Mouse (Mus musculus) lung, postnatal 10 days (tissue): ENCODE data around the gene Mapkapk3.

ENCODE experiments used
- DNase-seq: peaks from one replicate; pipeline ENCODE4 v3.0.0; 2021

Gene Mapkapk3

GRCm38 (mm10) chr9:107288711-107289110 is 966 bp downstream of the Mapkapk3 start:
- DNase-seq: peak; percentile 76

DNA sequence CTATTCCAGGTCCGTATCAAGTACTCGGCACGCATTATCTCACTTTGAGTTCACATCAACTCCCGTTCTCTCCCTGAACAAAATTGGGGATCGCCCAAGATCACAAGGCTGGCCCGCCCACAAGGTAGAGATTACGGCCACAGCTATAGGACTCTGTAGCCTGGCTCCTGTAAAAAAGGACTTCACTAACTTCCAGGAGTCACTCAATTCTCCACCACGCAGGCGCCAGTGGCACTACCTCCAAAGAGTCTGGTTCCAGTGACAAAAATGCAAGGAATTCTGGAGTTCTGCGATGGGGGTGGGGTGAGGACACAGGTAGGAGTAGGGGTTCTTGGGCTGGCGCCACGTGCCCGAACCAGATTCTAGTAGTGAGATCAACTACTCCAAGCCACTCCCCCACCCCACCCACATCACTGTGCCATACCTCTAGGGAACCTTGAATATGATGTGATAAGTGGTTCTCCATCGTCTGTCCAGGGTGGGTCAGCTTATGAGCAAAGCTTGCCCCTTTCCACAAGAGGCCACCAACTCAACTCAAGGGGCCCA is 1.5 kb downstream of the Mapkapk3 start:
- DNase-seq: no peak

DNA sequence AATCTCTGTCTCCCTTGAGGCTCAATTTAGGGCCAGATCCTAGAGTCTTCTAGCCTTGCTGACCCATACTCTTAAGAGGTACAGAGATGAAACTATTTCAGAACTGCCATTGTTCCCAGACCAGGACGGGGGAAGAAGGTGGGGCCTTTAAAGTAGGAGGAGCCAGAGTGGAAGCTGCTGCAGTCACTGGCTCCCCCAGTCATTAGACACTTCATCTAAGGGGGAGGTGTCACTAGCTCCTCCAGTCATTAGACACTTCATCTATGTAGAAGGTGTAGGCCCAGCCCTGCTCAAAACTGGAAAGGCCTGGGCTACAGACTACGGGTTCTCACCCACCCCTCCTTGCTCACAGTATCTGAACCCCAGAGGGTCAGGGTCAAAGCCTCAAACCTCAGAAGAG is 2.4 kb downstream of the Mapkapk3 start:
- no peak for DNase-seq

DNA sequence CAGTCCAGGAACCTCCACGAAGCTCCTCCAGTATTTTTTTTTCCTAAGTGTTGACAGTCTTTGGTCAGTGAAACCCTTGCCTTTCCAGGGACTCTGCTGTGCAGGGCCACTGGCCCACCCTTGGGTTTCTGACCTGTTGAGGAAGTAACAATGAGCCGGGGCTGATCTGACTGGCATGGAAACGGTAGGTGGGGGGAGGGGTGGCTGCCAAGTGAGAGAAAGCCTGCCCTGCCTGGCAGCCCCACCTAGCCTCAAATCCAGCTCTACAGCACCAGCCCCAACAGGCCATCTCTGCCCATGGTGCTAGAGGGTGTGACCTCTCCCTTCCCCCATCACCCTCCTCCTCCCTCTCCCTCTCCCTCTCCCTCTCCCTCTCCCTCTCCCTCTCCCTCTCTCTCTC is 4.7 kb downstream of the Mapkapk3 start:
- peak; percentile 48 for DNase-seq

DNA sequence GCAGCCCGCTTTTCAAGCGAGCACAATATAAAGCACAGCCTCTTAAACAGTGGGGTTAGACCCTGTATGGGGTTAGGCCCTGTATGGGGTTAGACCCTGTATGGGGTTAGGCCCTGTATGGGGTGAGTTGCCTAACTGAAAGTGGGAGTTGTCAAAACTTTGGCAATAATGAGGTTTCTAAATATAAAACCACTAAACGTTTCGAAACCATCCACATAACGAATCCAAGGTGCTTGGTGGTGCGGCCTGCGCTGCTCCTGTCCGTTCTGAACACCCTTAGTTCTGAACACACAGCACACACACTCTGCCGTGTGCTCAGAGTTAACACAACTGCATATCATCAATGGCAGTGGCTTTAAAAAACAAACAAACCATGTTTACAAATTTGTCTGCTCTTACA is 6.7 kb downstream of the Mapkapk3 start:
- no peak for DNase-seq

DNA sequence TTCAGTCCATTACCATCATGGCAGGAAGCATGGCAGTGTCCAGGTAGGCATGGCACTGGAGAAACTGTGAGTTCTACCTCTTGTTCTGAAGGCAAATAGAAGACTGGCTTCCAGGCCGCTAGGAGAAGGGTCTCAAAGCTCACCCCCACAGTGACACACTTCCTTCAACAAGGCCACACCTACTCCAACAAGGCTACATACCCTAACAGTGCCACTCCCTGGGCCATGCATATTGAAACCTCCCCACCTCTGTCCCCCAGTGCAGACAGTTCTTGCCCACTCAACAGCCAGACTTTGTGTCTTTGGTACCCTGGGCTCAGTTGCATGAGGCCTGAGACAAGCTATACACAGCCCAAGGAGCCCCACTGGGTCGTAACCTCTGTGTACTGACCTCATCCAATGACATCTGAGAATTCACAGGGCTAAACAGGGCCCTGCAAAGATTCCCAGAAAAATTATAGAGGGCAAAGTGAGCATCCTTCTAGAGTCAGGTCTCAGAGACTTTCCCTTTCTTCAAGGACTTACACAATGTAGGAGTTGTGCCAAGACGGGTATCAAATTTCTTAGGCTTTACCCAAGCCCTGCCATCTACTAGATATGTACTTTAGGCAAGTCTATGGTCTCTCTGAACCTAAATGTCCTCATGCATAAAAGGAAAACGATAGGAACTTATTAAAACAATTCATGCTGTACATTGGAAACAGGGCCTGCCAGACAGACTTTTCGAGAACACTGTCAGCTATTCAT is 8.3 kb downstream of the Mapkapk3 start:
- DNase-seq: no peak

- DNase-seq: no peak
These were observed 9.2 kb downstream of the Mapkapk3 start for GRCm38 (mm10) chr9:107280322-107281027.

DNA sequence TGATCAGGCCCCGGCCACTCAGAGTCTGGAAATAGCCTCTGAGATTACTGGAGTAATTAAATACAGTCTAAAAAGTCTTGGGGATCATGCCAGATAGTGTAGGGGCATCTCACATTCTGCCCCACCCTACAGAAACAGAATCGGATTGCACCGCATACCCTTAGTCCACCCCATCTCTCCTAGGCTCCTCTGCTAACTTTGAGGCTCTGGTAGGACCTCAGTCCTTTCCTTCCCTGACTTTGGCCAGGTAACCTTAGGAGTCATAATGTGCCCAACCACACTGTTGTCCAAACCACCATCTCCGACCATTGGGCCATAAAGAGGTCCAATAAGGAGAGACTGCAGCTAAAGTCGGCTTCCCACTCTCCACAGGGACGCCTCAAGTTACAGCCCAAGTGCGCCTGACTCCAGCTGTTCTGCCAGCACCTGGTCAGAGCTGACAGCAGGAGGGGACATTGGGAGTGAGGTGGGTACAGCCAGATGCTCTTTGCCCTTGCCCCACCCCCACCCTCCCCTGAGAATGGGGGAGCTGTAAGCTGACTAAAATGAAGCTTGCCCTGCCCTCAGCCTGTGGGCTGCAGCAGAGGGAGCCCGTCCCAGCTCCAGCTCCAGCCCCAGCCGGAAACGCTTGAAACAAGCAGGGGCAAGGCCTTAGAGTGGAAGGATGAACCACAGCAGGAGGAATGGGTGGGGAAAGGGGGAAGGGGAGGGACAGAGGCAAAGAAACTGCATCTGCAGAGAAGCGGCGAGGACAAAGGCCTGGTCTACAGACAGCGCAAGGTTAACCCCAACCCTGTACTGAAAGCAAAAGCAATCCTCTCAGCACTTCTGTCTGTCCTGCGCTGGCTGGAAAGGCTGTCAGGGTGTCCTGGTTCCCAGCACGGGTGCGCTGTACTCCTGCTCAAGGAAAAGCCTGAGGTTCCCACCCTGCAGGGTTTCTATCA is 10.0 kb downstream of the Mapkapk3 start:
- peak; percentile 71 for DNase-seq

DNA sequence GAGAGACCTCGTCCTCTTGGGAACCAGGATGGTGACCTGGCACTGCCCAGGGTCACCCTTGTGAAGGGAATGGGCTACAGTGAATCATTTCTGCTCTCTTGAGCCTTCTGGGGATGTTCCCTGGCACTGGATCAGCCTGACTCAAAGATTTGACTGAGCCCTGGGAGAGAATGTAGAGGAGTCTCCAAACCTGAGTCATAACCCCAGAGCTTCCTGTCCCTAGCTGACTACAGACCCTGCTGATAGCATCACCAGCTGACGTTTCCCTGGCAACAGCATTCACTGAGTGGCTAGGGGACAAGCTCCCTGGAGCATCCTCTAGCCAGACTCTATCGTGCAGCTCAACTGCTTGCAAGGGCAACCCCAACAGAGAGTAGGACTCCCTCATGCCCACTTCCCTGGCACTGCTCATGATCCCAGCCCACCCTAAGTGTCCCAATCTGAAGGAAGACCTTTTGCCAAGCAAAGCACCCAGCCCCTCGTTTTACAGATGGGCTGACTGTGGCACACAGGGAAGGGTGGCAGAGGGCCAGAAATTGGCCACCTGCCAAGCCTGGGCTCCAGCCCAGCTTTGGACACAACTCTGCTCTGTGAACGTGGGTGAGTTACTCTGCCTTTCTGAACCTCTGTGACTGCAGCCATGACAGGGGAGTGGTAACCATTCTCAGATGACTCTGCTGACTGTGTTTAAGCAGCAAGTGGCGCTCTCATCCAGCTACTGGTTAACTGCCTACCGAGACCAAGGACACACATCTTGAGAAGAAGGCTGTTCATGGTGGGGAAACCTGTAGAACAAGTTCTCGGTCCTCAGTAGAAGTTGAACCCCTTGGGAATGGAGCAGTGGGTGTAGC is 10.9 kb downstream of the Mapkapk3 start:
- DNase-seq: peak; percentile 50

DNA sequence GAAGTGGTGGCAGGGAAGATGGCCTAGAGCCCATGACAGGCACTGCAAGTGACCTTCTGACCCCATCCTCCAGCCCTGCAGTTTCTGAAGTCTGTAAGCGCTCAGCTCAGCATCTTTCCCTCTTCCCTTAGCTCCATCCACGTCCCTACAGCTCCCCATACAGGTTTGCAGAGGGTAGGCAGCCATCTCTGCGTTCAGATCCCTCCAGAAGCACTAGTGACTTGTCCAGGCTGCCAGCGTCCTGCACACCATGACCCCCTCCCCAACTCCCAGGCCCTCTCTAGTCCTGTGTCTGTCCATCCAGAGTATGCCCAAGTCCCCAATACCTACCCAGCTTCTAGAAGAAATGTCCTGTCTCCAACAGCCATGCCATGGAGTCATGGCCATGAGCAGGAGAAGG is 11.6 kb downstream of the Mapkapk3 start:
- no peak for DNase-seq

DNA sequence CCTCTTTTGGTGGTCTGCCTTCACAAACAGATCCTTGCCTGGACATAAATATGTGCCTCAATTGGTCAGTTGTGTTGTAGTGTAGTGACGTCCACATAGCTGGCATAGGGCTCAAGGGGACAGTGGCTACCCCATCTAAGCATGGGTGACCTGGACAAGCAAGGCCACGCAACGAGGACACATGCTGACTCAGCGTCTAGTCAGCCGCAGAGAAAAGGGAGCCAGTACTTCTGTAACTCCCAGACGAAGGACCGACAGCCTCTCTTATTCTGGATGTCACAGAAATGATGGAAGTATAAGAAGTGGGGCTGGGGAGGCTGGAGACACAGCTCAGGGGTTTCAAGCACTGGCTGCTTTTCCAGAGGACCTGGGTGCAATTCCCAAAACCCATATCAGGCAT is 12.1 kb downstream of the Mapkapk3 start:
- DNase-seq: no peak

DNA sequence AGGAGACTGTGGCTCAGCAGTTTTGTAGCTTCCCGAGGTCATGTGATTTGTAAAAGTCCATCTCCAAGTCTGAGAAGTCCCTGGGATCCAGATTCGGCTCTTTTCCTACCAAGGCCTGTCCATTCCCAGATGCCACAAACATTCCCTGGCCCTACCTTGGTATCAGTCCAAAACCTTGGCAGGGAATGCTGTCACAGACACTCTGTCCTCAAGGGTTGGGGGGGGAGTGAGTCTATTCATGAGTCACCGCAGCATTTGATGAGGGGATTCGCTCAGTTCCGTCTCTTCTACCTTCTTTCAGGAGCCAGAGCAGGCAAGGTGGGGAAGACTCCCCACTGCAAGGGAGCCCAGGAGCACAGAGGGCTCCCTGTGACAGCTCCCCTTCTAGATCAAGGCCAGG is 14.0 kb downstream of the Mapkapk3 start:
- DNase-seq: no peak

- no peak for DNase-seq
These were observed 14.9 kb downstream of the Mapkapk3 start for GRCm38 (mm10) chr9:107274751-107275150.

- no peak for DNase-seq
These were observed 16.5 kb downstream of the Mapkapk3 start for GRCm38 (mm10) chr9:107273184-107273583.

DNA sequence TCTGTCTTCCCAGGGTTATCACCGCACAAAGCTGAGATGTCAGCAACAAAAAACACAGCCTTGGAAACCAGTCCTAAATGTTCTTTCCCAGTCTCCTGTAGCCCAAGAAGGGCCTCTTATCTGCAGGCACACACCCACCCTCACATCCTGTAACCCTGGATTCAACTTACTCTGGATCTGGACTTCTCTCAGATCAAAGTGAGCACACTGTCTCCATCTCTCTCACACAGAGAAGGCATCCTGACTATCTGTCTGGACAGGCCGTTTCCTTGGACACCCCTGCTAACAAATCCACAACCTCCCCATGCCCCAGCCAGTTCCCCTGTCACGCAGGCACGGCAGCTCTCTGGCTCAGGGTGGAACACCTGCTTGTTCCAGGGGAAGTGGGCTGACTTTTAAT is 17.4 kb downstream of the Mapkapk3 start:
- no peak for DNase-seq

- no peak for DNase-seq
These were observed 18.3 kb downstream of the Mapkapk3 start for GRCm38 (mm10) chr9:107271177-107271938.

GRCm38 (mm10) chr9:107269772-107270171 is 19.9 kb downstream of the Mapkapk3 start:
- DNase-seq: no peak

- DNase-seq: no peak
These were observed 21.8 kb downstream of the Mapkapk3 start for GRCm38 (mm10) chr9:107267721-107268402.

DNA sequence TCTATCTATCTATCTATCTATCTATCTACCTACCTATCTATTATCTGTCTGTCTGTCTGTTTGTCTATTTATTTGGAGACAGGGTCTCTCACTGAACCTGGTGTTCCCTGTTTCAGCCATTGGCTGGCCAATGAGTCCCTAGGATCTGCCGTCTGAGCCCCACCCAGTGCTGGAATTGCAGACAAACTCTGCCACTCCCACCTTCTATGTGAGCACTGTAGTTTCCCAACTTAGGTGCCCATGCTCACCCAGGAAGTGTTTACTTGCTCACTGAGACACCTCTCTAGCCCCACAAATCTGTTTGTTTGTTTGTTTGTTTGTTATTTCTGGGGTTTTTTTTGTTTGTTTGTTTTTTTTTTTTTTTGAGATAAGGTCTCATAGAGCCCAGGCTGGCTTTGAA is 22.6 kb downstream of the Mapkapk3 start:
- DNase-seq: no peak

DNA sequence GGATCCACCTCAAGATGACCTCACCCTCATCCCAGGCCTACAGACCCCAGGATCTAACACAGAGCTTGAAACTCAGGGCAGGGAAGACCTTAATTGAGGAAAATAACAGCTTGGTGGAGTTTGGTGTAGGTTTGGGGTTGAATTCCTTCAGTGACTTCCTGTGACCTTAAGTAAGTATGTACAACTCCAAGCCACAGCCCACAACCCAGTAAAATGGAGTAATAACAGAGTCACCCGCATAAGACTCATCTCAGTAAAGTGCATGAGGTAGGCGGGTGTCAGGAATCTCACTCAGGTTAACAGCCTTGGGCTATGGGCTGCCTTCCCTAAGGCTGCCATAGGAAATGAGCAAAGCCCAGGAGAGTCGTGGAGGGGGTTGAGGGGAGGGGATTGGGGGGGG is 24.9 kb downstream of the Mapkapk3 start:
- no peak for DNase-seq

- no peak for DNase-seq
These were observed 25.8 kb downstream of the Mapkapk3 start for GRCm38 (mm10) chr9:107263912-107264311.
